Mouse (Mus musculus): ENCODE results near the gene Plac9a.
A peak's percentile ranks its signal among the peaks of the same experiment; 100 is the strongest.
"Not testable (repeated sequence)": the region's sequence is repeated elsewhere in the genome, so short reads cannot be mapped to it uniquely, and the experiment has no call there.

Plac9a gene

GRCm38 (mm10) chr14:25865251-25865650, 37.6 kb downstream of the Plac9a start:
- DNase-seq (ENCODE audit: low read depth, low spot score): no peak

GRCm38 (mm10) chr14:25863721-25864120, 39.2 kb downstream of the Plac9a start:
- no peak for DNase-seq (ENCODE audit: low read depth, low spot score)

- no peak for DNase-seq (ENCODE audit: low read depth, low spot score)
Measured at GRCm38 (mm10) chr14:25861771-25862530, 40.9 kb downstream of the Plac9a start.

DNA sequence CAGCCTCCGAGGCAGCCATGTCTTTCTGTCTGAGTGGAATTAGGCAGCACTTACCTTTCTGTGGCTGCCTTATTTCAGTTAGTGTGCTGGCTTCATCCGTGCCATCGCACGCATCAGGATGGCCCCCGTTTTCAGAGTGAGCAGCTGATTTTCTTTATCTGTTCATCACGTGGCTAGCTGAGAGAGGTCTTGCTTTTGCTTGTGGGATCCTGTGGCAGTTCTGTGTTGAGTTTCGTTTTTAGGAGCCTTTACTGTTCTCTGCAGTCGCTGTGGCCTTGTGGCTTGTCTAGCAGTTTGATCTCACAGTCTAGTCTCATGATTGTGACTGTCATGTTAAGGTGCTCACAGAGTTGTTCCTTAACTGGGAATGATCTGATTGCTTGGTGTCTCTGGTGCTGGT, 45.0 kb downstream of the Plac9a start:
- no peak for DNase-seq (ENCODE audit: low read depth, low spot score)

- no peak for DNase-seq (ENCODE audit: low read depth, low spot score)
Measured at GRCm38 (mm10) chr14:25857168-25857621, 45.7 kb downstream of the Plac9a start.

DNA sequence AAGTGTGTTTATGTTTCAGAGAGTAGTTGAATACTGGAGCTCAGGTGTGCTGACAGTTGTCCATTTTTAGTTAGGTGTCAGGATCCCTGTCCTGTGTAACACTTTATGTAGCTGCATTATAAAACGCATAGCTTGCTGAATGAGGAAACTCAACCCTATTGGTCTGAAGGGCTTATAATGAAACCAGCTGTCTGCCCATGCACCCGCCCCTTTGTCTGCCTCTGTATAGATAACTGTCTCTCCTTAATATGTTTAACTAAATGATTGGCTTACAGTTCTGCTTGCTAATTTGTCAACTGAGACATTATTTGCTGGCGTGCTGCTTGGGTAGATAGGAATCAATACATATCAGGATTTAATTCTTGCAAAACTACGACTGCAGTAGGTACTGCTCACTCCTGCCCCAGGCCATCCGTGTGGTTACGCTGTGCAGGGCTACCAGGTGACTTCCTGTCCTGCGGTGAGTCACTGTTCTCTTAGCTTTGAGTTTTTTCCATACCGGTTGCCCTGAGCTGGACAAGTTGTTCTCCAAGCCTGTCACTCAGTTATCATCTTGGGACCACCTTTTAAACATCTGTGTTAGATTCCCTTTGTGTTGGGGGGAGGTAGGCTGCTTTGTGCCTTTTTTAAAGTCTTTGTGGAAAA, 47.5 kb downstream of the Plac9a start:
- no peak for DNase-seq (ENCODE audit: low read depth, low spot score)

- DNase-seq (ENCODE audit: low read depth, low spot score): no peak
Measured at GRCm38 (mm10) chr14:25853717-25854452, 49.0 kb downstream of the Plac9a start.

GRCm38 (mm10) chr14:25853295-25853694, 49.6 kb downstream of the Plac9a start:
- DNase-seq (ENCODE audit: low read depth, low spot score): peak; percentile 35

DNA sequence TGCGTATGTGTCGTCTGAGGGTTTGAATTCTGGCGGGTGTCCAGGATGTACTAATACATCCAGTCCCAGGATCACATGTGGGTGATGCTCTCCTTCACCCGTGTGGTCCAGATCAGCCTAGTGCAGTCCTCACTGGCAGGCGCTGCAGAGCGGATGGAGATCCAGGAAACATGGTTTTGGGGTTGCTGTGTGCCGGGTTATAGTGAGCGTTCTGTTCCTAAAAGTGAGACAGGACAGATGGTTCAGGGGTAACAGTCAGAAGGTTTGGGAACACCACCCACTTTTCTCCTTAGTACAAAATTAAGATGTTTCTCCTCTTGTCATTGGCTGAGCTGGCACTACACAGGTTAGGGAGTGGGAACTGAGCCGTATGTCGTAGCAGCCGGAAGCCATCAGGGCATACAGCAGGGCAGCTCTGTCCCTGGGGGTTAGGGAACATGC, 50.8 kb downstream of the Plac9a start:
- no peak for DNase-seq (ENCODE audit: low read depth, low spot score)

DNA sequence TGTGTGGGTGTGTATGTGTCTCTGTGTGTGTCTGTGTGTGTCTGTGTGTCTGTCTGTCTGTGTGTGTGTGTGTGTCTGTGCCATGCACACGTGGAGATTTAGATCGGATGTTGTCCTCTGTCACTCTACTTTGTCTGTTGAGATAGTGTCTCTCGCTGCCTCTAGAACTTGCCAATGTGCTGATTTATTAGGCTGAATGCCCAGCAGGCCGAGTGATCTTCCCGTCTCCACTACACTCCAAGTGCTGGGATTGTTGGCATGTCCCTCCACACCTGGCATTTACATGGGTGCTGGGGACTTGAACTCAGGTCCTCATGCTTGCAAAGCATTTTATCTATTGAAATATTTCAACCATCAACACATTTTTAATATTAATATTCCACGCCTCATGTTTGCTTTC, 51.7 kb downstream of the Plac9a start:
- DNase-seq (ENCODE audit: low read depth, low spot score): no peak

GRCm38 (mm10) chr14:25850433-25850832, 52.5 kb downstream of the Plac9a start:
- DNase-seq (ENCODE audit: low read depth, low spot score): no peak

DNA sequence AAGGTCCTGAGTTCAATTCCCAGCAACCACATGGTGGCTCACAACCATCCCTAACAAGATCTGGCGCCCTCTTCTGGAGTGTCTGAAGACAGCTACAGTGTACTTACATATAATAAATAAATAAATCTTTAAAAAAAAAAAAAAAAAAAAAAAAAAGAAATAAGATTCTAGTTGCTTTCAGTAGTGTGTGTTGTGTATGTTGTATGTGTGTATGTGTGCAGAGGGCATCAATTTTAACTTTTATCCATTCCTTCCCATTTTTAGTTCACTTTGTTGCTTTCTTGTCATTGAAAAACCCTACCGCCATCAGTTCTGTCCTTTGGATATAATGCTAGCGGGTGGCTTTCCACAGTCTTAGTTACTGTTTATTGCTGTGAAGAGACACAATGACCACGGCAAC, 54.2 kb downstream of the Plac9a start:
- DNase-seq (ENCODE audit: low read depth, low spot score): not testable (repeated sequence)

DNA sequence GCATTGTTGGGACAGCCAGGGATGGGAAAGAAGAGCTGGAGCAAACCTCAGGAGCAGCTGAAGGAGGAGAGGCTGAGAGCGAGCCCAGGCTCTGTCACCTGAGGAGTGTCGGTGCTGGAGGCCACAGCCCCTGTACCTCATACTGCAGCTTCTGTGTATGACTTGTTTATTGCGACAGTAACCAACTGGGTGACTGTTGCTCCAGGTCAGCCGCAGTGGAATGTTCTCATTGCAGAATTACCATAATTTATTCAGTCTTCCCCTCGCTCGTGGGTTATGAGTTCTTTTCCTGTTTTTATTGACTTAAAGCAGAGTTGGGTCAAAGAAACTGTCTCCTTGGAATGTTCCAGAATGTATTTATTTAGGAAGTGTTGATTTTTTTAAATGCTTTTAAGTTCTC, 54.7 kb downstream of the Plac9a start:
- no peak for DNase-seq (ENCODE audit: low read depth, low spot score)

GRCm38 (mm10) chr14:25847660-25848059, 55.2 kb downstream of the Plac9a start:
- peak; percentile 44 for DNase-seq (ENCODE audit: low read depth, low spot score)

GRCm38 (mm10) chr14:25846516-25846915, 56.4 kb downstream of the Plac9a start:
- no peak for DNase-seq (ENCODE audit: low read depth, low spot score)

- no peak for DNase-seq (ENCODE audit: low read depth, low spot score)
Measured at GRCm38 (mm10) chr14:25845832-25846383, 57.0 kb downstream of the Plac9a start.

- DNase-seq (ENCODE audit: low read depth, low spot score): no peak
Measured at GRCm38 (mm10) chr14:25844372-25844771, 58.5 kb downstream of the Plac9a start.

- DNase-seq (ENCODE audit: low read depth, low spot score): no peak
Measured at GRCm38 (mm10) chr14:25842688-25843003, 60.3 kb downstream of the Plac9a start.

DNA sequence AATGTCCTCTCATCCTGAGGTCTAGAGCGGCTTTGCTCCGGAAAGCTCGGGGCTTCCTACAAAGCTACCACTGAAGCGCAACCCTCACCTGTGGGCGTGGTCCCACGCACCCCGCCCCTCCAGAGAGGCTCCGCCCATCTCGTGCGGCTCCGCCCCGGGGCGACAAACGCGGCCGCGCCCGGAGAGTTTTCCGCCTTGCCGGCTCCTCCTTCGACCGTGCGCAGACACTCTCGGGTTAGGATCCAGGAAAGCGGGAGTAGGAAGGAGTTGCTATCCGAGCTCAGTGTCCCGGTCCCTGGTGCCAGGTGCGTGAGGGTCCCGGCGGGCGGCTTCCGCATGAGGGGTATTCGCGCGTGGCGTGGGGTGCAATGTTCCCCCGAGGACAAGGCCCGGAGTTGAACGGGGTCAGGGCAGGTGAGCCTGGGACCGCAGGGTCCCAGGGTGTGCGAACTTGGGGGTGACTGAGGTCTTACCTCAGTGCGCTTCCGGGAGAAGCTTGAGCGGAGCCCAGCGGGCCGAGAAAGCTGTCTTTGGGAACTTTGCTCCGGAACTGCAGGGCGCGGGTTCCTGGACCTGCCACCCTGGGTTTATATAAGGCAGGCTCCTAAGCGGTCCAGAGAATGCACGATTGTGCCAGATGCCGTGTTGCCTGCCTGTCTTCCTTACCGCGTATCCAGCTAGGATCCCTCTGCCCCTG, 60.8 kb downstream of the Plac9a start, which contains the start of gene Anxa11:
Anxa11 (plus strand) TSS at position 166 of the 697 bp plus-strand sequence.
- peak; percentile 94 for DNase-seq (ENCODE audit: low read depth, low spot score)

DNA sequence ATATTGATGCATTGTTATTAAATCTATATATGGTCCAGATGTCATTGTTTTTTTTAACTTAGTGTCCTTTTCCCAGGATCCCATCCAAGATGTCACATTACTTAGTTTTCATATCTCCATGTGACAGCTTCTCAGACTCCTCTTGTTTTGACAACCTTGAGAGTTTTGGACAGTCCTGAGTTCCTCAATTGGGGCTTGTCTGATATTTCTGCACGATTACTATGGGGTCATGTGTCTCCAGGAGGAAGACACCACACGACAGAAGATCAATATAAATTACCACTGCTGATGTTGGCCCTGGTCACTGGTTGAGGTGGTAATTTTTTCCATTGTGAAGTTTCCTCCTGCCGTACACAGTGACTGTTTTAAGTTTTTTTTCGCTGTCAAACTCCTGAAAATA, 61.3 kb downstream of the Plac9a start:
- no peak for DNase-seq (ENCODE audit: low read depth, low spot score)

DNA sequence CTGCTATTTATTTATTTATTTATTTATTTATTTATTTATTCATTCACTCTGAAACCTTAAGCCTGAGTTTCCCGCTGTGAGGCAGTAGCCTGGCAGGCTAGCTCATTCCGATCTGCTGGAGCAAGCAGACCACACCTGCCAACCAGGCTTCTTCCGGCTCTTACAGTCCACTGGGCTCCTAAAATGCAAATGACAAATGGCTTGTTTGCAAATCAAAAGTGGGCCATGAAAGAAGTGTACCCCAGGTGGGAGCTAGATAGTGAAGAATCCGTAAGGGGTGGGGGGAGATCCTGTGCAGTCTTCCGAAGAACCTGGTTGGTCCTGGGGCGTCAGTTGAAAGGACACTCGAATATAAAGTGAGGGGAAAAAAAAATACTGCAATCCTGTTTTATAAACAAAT, 61.9 kb downstream of the Plac9a start:
- DNase-seq (ENCODE audit: low read depth, low spot score): peak; percentile 94

DNA sequence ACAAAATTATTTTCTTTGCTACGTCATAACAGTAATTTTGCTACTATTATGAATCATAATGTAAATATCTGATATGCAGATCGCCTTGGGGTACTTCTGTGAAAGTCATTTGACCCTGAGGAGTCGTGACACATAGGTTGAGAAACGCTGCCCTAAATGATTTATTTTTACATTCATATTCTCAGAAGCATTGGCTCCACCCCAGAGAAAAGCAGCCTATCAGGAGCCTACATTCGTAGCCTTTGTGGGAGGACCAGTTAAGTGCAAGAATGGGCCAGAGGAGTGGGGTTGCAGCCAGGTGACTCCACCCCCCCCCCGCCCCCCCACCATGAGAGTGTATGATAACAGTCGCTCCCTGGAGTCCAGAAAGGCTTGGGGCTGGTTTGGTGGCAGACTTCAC, 63.1 kb downstream of the Plac9a start:
- DNase-seq (ENCODE audit: low read depth, low spot score): peak; percentile 75

Measured in R1 (cell line).